Mouse (Mus musculus): ENCODE results near the gene Cab39l. TPM values are rescaled to one million over a fixed set of nuclear protein-coding genes. Genes with fewer than 3 reads are reported as not detected.

The Cab39l gene
- total RNA-seq (2023), result 8.7 and 12.9 TPM in 2 replicates

GRCm38 (mm10) chr14:59440558-59441471, at the start of gene Cab39l, which contains the start of gene Setdb2:
Gene Cab39l, plus strand, starts transcription at chr14:59440972.
Gene Setdb2, minus strand, starts transcription at chr14:59440884.

GRCm38 (mm10) chr14:59395281-59395680, 45.5 kb upstream of the Cab39l start, which contains the start of gene Phf11c:
Gene Phf11c, minus strand, starts transcription at chr14:59395381.

GRCm38 (mm10) chr14:59597398-59598259, 156.9 kb downstream of the Cab39l start, which contains the start of gene Cdadc1:
Gene Cdadc1, minus strand, starts transcription at chr14:59597959.

GRCm38 (mm10) chr14:59625158-59625805, 184.5 kb downstream of the Cab39l start, which contains the start of gene Shisa2:
Gene Shisa2, plus strand, starts transcription at chr14:59625308.

Other genes starting within 250 kb of the Cab39l start
- gene Rcbtb1, start 239.8 kb upstream of the Cab39l start, total RNA-seq (2023), result 7.1 and 8.9 TPM in 2 replicates
- not detected in 2 replicates for gene Gm6904, start 180.8 kb upstream of the Cab39l start, total RNA-seq (2023)
- gene Phf11a, start 143.4 kb upstream of the Cab39l start, total RNA-seq (2023), result 0.59 TPM in 1 of 2 replicates, not detected in the other
- gene Phf11b, start 99.6 kb upstream of the Cab39l start, total RNA-seq (2023), result 1.3 and 6.2 TPM in 2 replicates
- gene Phf11d, start 75.5 kb upstream of the Cab39l start, total RNA-seq (2023), result 1.3 and 3.2 TPM in 2 replicates
- gene Phf11c, start 45.6 kb upstream of the Cab39l start, total RNA-seq (2023), result 0.32 and 0.84 TPM in 2 replicates
- 12.5 and 12.7 TPM in 2 replicates for gene Setdb2, start 88 bp upstream of the Cab39l start, total RNA-seq (2023)
- gene Cdadc1, start 157.0 kb downstream of the Cab39l start, total RNA-seq (2023), result 61.9 and 96.2 TPM in 2 replicates
- 0.19 TPM in 1 of 2 replicates, not detected in the other for gene Shisa2, start 184.3 kb downstream of the Cab39l start, total RNA-seq (2023)